Mouse (Mus musculus): ENCODE results near the gene Pheta2.

- TF ChIP-seq CTCF (IDR thresholded peaks at IDR 0.05; ENCODE audit: low read depth) (no peak), EP300 (IDR thresholded peaks at IDR 0.05; ENCODE audit: low read depth) (no peak)
These were observed 19.1 kb upstream of the Pheta2 start for GRCm38 (mm10) chr15:82319613-82320012.
